Mouse (Mus musculus) heart, adult 2 months (tissue): ENCODE measurements around the gene Togaram1.

Experiments
- EP300 ChIP-seq: fragments of 200-500 bp; IDR thresholded peaks from 2 replicates; pipeline ENCODE4 v1.6.1; 2011; ENCODE audit warnings: low read depth, low read length, control low read depth; ENCODE audit not compliant: insufficient read depth
- POLR2A ChIP-seq: fragments of 200-500 bp; IDR thresholded peaks from 2 replicates; pipeline ENCODE4 v1.6.1; 2011; ENCODE audit warnings: mild to moderate bottlenecking, low read depth, low read length, control low read depth; ENCODE audit not compliant: insufficient read depth

DNA sequence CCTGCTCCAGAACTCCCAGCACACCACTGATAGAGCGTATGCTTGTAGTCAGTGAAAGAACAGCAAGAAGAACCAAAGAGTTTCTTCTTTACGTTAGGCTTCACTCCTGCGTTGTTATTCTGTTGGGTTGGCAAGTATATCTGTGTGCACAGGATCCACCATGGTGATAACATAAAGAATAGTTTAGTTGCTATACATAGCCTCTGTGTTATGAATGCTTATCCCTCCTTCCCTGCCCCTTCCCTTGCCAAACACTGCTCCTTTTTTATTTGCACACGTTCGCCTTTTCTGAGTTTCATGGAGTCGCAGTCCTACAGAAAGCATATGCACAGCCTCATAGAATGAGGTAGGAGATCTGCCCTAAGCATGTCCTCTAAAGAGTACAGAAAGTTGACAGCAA, 6.5 kb downstream of the Togaram1 start:
- no peak for TF ChIP-seq EP300
- no peak for TF ChIP-seq POLR2A
